In genomic region chr7:128050739-128051138, GRCm38 (mm10) we compare ENCODE assay signal across 15 mouse cellular contexts. TPM values are rescaled to one million over a fixed set of nuclear protein-coding genes. Genes with fewer than 3 reads are reported as not detected.
DNase-seq lines count a peak whose midpoint lies in the region; ATAC-seq and TF ChIP-seq lines count a peak whose summit lies in the region.
"Had no signal": no experiment of that assay in that cellular context is flagged by ENCODE, and none has a peak within 500 bp of the region (broad histone marks: within the 10 kb centered on the region; RNA-seq: fewer than 3 reads in every experiment).

No protein-coding gene starts in this region.

- H3K9me3 ChIP-seq in kidney, postnatal 0 days (replicated peaks; ENCODE audit: low read length): no peaks in the 10 kb centered on the region
- H3K9me3 ChIP-seq: forebrain, embryonic 12.5 days; G1E; hindbrain, embryonic 13.5 days; limb, embryonic 12.5 days had no signal

- H3K4me2 ChIP-seq in kidney, postnatal 0 days (ENCODE audit: low read length): no peak overlapping the region
- H3K4me2 ChIP-seq in myocyte (ENCODE audit: low read depth): peak overlapping the region; percentile 6
- H3K4me2 ChIP-seq: forebrain, embryonic 12.5 days; hindbrain, embryonic 13.5 days; limb, embryonic 12.5 days had no signal

- no peak overlapping the region for H3K9ac ChIP-seq in kidney, postnatal 0 days (ENCODE audit: low read depth, low read length)
- H3K9ac ChIP-seq: forebrain, embryonic 12.5 days; hindbrain, embryonic 13.5 days; limb, embryonic 12.5 days had no signal

- no peak for TF ChIP-seq CTCF in kidney, postnatal 0 days (IDR thresholded peaks at IDR 0.05; ENCODE audit: low read depth)

- ATAC-seq in kidney, postnatal 0 days (replicated peaks; ENCODE audit: low FRiP score, low read depth): peak; percentile 54; the same call in 1 of the 2 replicates
- ATAC-seq: midbrain, embryonic 16.5 days had no signal

- 47% methylated on average over 4 of the region's 4 CpGs for WGBS in kidney, postnatal 0 days

- H3K4me1 ChIP-seq in kidney, postnatal 0 days (replicated peaks; ENCODE audit: insufficient read depth, low read length): no peaks in the 10 kb centered on the region
- H3K4me1 ChIP-seq: forebrain, embryonic 12.5 days; hindbrain, embryonic 13.5 days; limb, embryonic 12.5 days had no signal

- H3K27me3 ChIP-seq in kidney, postnatal 0 days (ENCODE audit: insufficient read depth, low read length): no peaks in the 10 kb centered on the region
- H3K27me3 ChIP-seq in myocyte (ENCODE audit: control insufficient read depth, insufficient read depth, insufficient read length): no peaks in the 10 kb centered on the region
- H3K27me3 ChIP-seq: forebrain, embryonic 12.5 days; hindbrain, embryonic 13.5 days; limb, embryonic 12.5 days had no signal

- no peaks in the 10 kb centered on the region for H3K36me3 ChIP-seq in kidney, postnatal 0 days (ENCODE audit: insufficient read depth, low read length)
- H3K36me3 ChIP-seq in myocyte (ENCODE audit: control insufficient read depth, insufficient read depth): no peaks in the 10 kb centered on the region
- H3K36me3 ChIP-seq: forebrain, embryonic 12.5 days; G1E; hindbrain, embryonic 13.5 days; limb, embryonic 12.5 days had no signal

- DNase-seq in kidney, postnatal 0 days (ENCODE audit: low spot score): no peak
- no peak for DNase-seq in kidney, postnatal 4 days
- peak; percentile 37 for DNase-seq in CD4-positive helper T cell, adult 2 months (ENCODE audit: low read depth, low spot score)
- peak; percentile 75 for DNase-seq in induced T-regulatory cell, adult 2 months (ENCODE audit: low read depth)
- DNase-seq in c-Kit-positive CD71-positive TER-119-positive erythroid progenitor cells, embryonic 14.5 days (ENCODE audit: low spot score): no peak
- DNase-seq in cerebellum, postnatal 36 days: no peak
- DNase-seq in cerebellum, adult 11-12 months: no peak
- DNase-seq: retina, postnatal 1 day had no signal

- no peak for TF ChIP-seq POLR2A in myocyte (IDR thresholded peaks at IDR 0.05; ENCODE audit: insufficient read length, low read depth)

- no peak overlapping the region for H3ac ChIP-seq in myocyte (ENCODE audit: control insufficient read depth, insufficient read length)

- no peak overlapping the region for H3K27ac ChIP-seq in kidney, postnatal 0 days
- H3K27ac ChIP-seq: forebrain, embryonic 12.5 days; heart, adult 2 months; hindbrain, embryonic 13.5 days; limb, embryonic 12.5 days had no signal

- no peak overlapping the region for H3K4me3 ChIP-seq in kidney, postnatal 0 days (replicated peaks; ENCODE audit: low read depth, low read length)
- no peak overlapping the region for H3K4me3 ChIP-seq in myocyte
- H3K4me3 ChIP-seq: forebrain, embryonic 12.5 days; heart, adult 2 months; hindbrain, embryonic 13.5 days; limb, embryonic 12.5 days had no signal

- no peaks in the 10 kb centered on the region for H3K79me2 ChIP-seq in myocyte (ENCODE audit: control insufficient read depth, insufficient read depth)

TF ChIP-seq in myocyte, 11 proteins besides CTCF, POLR2A, EP300 and RAD21:
- no peak for TF ChIP-seq CEBPB (IDR thresholded peaks at IDR 0.05; ENCODE audit: insufficient read depth, poor library complexity, severe bottlenecking)
- TF ChIP-seq SRF (IDR thresholded peaks at IDR 0.05; ENCODE audit: control insufficient read depth, insufficient read length, low read depth): no peak
- no peak for TF ChIP-seq REST (IDR thresholded peaks at IDR 0.05; ENCODE audit: insufficient read depth, insufficient read length)
- TF ChIP-seq MAX (IDR thresholded peaks at IDR 0.05; ENCODE audit: low read depth): no peak
- TF ChIP-seq E2F4 (IDR thresholded peaks at IDR 0.05; ENCODE audit: insufficient read depth): no peak
- TF ChIP-seq TCF3 (IDR thresholded peaks at IDR 0.05; ENCODE audit: insufficient read length, low read depth): no peak
- no peak for TF ChIP-seq TCF12 (IDR thresholded peaks at IDR 0.05; ENCODE audit: insufficient read depth, poor library complexity, severe bottlenecking)
- TF ChIP-seq USF1 (IDR thresholded peaks at IDR 0.05; ENCODE audit: low read depth): no peak
- peak in 2 of 3 experiments; percentile 50 to 84 for TF ChIP-seq MYOD1 (IDR thresholded peaks at IDR 0.05; ENCODE audit: control insufficient read depth in 1 of 3, insufficient read length in 2 of 3, low read depth in 2 of 3)
- no peak for TF ChIP-seq POLR2AphosphoS2 (IDR thresholded peaks at IDR 0.05; ENCODE audit: insufficient read length, low read depth)
- TF ChIP-seq MYOG (IDR thresholded peaks at IDR 0.05; ENCODE audit: control insufficient read depth in 1 of 3, insufficient read depth in 1 of 3, insufficient read length in 2 of 3, low read depth in 2 of 3): peak in 2 of 3 experiments; percentile 54 to 71

RNA-seq across cellular contexts. Expression of gene Itgam, which starts 11.7 kb away (rescaled TPM):
- 0.66 and 0.79 TPM in 2 replicates for polyA plus RNA-seq in kidney, postnatal 0 days (2015; fragmentation: Nextera tagmentation; extraction: Ambion mirVana)
- polyA plus RNA-seq in myocyte (2012; fragmentation: generic; extraction: Trizol): 0.14 TPM

RNA-seq across cellular contexts. Expression of gene Gm49368, which starts 11.7 kb away (rescaled TPM):
- polyA plus RNA-seq in kidney, postnatal 0 days (2015; fragmentation: Nextera tagmentation; extraction: Ambion mirVana): 0.03 TPM in 1 of 2 replicates, not detected in the other
- polyA plus RNA-seq in myocyte (2012; fragmentation: generic; extraction: Trizol): not detected
- polyA plus RNA-seq: forebrain, embryonic 12.5 days; G1E; heart, adult 2 months; hindbrain, embryonic 13.5 days; limb, embryonic 12.5 days; midbrain, embryonic 16.5 days had no signal

RNA-seq across cellular contexts. Expression of gene Trim72, which starts 47.0 kb away (rescaled TPM):
- 0.11 TPM in 1 of 2 replicates, not detected in the other for polyA plus RNA-seq in kidney, postnatal 0 days (2015; fragmentation: Nextera tagmentation; extraction: Ambion mirVana)
- 468 TPM for polyA plus RNA-seq in myocyte (2012; fragmentation: generic; extraction: Trizol)
- polyA plus RNA-seq: forebrain, embryonic 12.5 days; midbrain, embryonic 16.5 days had no signal

RNA-seq across cellular contexts. Expression of gene Pycard, which starts 57.1 kb away (rescaled TPM):
- polyA plus RNA-seq in kidney, postnatal 0 days (2015; fragmentation: Nextera tagmentation; extraction: Ambion mirVana): 77.5 and 85.2 TPM in 2 replicates
- polyA plus RNA-seq in myocyte (2012; fragmentation: generic; extraction: Trizol): 3.9 TPM

Comparison
In these comparisons a context has a peak if more than half of its experiments do, and no peak if none do; other contexts are left out.
1. DNase-seq: peak in CD4-positive helper T cell, adult 2 months (single experiment) and induced T-regulatory cell, adult 2 months (single experiment); none in kidney, postnatal 0 days (single experiment), kidney, postnatal 4 days (0 of 2), c-Kit-positive CD71-positive TER-119-positive erythroid progenitor cells, embryonic 14.5 days (single experiment), cerebellum, postnatal 36 days (0 of 2) and cerebellum, adult 11-12 months (single experiment).
2. RNA of gene Trim72, which starts 47.0 kb away (polyA plus RNA-seq): 468 TPM in myocyte (single experiment); 0.11 TPM in kidney, postnatal 0 days; every median in the first group is over 100 times any median in the second.